Mouse (Mus musculus): ENCODE data around the gene Casq2. TPM values are rescaled to one million over a fixed set of nuclear protein-coding genes. Genes with fewer than 3 reads are reported as not detected.
"Not testable (repeated sequence)": the region's sequence is repeated elsewhere in the genome, so short reads cannot be mapped to it uniquely, and the experiment has no call there.

The Casq2 gene
- polyA plus RNA-seq, 1 experiment from 2014 or later: 0.66 TPM

DNA sequence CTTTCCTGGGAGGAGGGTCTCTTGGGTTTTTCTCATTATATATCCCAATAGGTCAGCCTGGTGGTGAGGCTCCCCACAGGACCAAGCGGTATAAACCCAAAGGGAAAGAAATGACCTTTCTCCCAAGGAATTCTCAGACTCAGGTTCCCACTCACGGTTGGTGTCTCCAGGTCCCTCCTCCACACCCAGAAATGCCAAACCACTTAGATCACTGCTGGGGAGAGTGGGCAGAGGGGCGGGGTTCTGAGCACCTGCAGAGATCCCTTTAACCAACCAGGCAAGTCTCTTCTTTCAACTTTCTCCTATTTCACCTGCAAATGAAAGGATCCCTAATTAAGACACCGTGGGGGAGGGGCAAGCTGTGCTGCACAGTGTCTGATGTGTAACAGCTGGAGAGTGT lies 66.7 kb downstream of the Casq2 start:
- DNase-seq (ENCODE audit: low spot score) (no peak), ATAC-seq (replicated peaks; ENCODE audit: low FRiP score, low TSS enrichment, low read depth) (peak; percentile 74)
- Histone ChIP-seq H3K9ac (ENCODE audit: low read length) (0 out of 2 replicates have a peak overlapping the region, but pooled peaks have one; percentile 25), H3K27ac (ENCODE audit: low read depth) (peak overlapping the region; percentile 52; the same call in 1 of the 2 replicates), H3K9me3 (ENCODE audit: control insufficient read depth, low read length) (no peaks in the 10 kb centered on the region), H3K4me2 (ENCODE audit: low read length) (no peak overlapping the region), H3K36me3 (ENCODE audit: control insufficient read depth, insufficient read depth, low read length) (peaks cover 17% of the 10 kb centered on the region), H3K4me1 (replicated peaks; ENCODE audit: control insufficient read depth, insufficient read depth, low read length) (peaks cover 16% of the 10 kb centered on the region; the same call in 1 of the 2 replicates), H3K4me3 (ENCODE audit: low read depth, low read length) (no peak overlapping the region), H3K27me3 (replicated peaks; ENCODE audit: control insufficient read depth, insufficient read depth, low read length) (no peaks in the 10 kb centered on the region)
- WGBS: 23% methylated on average over 4 of the region's 4 CpGs

- H3K4me2 ChIP-seq (ENCODE audit: low read length): no peak overlapping the region
- H3K27me3 ChIP-seq (replicated peaks; ENCODE audit: control insufficient read depth, insufficient read depth, low read length): no peaks in the 10 kb centered on the region
- H3K9me3 ChIP-seq (ENCODE audit: control insufficient read depth, low read length): no peaks in the 10 kb centered on the region
- H3K4me1 ChIP-seq (replicated peaks; ENCODE audit: control insufficient read depth, insufficient read depth, low read length): peaks cover 11% of the 10 kb centered on the region; the same call in 1 of the 2 replicates
- no peak overlapping the region for H3K27ac ChIP-seq (ENCODE audit: low read depth)
- WGBS: 84% methylated on average over 7 of the region's 7 CpGs
- no peak overlapping the region for H3K9ac ChIP-seq (ENCODE audit: low read length)
- ATAC-seq (replicated peaks; ENCODE audit: low FRiP score, low TSS enrichment, low read depth) (no peak), DNase-seq (ENCODE audit: low spot score) (no peak)
- peaks cover 22% of the 10 kb centered on the region for H3K36me3 ChIP-seq (ENCODE audit: control insufficient read depth, insufficient read depth, low read length)
- no peak overlapping the region for H3K4me3 ChIP-seq (ENCODE audit: low read depth, low read length)
These were observed 67.9 kb downstream of the Casq2 start for GRCm38 (mm10) chr3:102154107-102154506.

DNA sequence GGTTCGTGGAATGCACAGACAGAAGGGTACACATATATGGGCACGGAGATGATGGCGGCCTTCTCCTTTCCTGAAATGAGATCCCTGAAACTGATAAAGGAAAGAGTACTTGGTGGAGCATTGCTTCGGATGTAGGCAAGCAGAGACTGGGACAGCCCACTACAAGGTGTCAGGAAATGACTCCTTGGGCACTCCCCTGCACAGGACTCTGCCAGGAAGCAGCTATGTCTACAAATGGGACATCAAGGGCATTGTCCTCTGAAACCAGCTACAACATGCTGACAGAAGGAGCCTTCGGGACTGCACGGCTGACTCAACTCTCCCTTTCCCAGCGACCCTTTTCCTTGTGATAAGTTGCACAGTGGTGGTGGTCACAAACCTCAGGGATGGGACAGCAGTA lies 70.5 kb downstream of the Casq2 start:
- Histone ChIP-seq H3K4me3 (ENCODE audit: low read depth, low read length) (no peak overlapping the region), H3K27ac (ENCODE audit: low read depth) (no peak overlapping the region), H3K9ac (ENCODE audit: low read length) (no peak overlapping the region), H3K4me2 (ENCODE audit: low read length) (no peak overlapping the region), H3K27me3 (replicated peaks; ENCODE audit: control insufficient read depth, insufficient read depth, low read length) (no peaks in the 10 kb centered on the region), H3K4me1 (replicated peaks; ENCODE audit: control insufficient read depth, insufficient read depth, low read length) (peaks cover 4% of the 10 kb centered on the region), H3K9me3 (ENCODE audit: control insufficient read depth, low read length) (no peaks in the 10 kb centered on the region), H3K36me3 (ENCODE audit: control insufficient read depth, insufficient read depth, low read length) (peaks cover 38% of the 10 kb centered on the region)
- DNase-seq (ENCODE audit: low spot score) (no peak), ATAC-seq (replicated peaks; ENCODE audit: low FRiP score, low TSS enrichment, low read depth) (no peak)
- 86% methylated on average over 7 of the region's 7 CpGs for WGBS

- ATAC-seq (replicated peaks; ENCODE audit: low FRiP score, low TSS enrichment, low read depth): no peak
- Histone ChIP-seq H3K36me3 (ENCODE audit: control insufficient read depth, insufficient read depth, low read length) (peaks cover 43% of the 10 kb centered on the region), H3K9me3 (ENCODE audit: control insufficient read depth, low read length) (no peaks in the 10 kb centered on the region), H3K9ac (ENCODE audit: low read length) (no peak overlapping the region), H3K27me3 (replicated peaks; ENCODE audit: control insufficient read depth, insufficient read depth, low read length) (no peaks in the 10 kb centered on the region), H3K4me3 (ENCODE audit: low read depth, low read length) (no peak overlapping the region), H3K4me2 (ENCODE audit: low read length) (no peak overlapping the region), H3K27ac (ENCODE audit: low read depth) (no peak overlapping the region), H3K4me1 (replicated peaks; ENCODE audit: control insufficient read depth, insufficient read depth, low read length) (peaks cover 4% of the 10 kb centered on the region)
- WGBS: 90% methylated on average over 6 of the region's 6 CpGs
- DNase-seq (ENCODE audit: low spot score): no peak
These were observed 71.4 kb downstream of the Casq2 start for GRCm38 (mm10) chr3:102157652-102158051.

DNA sequence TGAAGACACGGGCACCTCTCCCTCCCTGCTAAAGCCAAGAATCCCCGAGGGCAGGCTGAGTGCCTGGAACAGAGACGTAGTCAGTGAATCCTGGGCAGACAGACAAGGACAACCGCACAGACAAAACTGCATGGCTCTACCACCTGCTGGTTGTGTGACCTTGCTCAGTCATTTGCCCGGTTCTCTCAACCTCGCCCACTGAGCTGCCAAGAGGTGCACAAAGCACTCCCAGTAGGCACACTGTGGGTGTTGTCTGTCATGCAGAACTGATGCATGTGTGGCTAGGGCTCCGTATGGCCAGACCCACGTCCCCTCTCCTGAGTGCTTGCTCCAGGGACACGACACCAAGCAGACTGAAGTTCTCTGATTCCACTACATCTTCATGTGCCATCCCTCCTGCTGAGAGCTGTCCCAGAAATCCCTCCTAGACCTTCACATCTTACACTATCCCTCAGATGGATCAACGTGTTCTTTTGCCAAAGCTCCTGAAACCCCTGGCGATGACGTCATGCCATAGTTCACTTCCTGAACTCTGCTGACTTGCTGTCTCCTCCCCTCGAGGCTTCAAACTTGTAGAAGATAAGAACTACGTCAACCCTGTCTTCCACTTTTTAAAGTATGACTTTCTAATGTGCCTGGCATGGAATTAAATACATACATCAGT lies 72.7 kb downstream of the Casq2 start:
- Histone ChIP-seq H3K9ac (ENCODE audit: low read length) (no peak overlapping the region), H3K9me3 (ENCODE audit: control insufficient read depth, low read length) (no peaks in the 10 kb centered on the region), H3K4me3 (ENCODE audit: low read depth, low read length) (no peak overlapping the region), H3K36me3 (ENCODE audit: control insufficient read depth, insufficient read depth, low read length) (peaks cover 55% of the 10 kb centered on the region), H3K27ac (ENCODE audit: low read depth) (no peak overlapping the region; the same call in 1 of the 2 replicates), H3K4me2 (ENCODE audit: low read length) (no peak overlapping the region), H3K4me1 (replicated peaks; ENCODE audit: control insufficient read depth, insufficient read depth, low read length) (peaks cover 4% of the 10 kb centered on the region), H3K27me3 (replicated peaks; ENCODE audit: control insufficient read depth, insufficient read depth, low read length) (no peaks in the 10 kb centered on the region)
- DNase-seq (ENCODE audit: low spot score): no peak
- ATAC-seq (replicated peaks; ENCODE audit: low FRiP score, low TSS enrichment, low read depth): no peak
- WGBS: 79% methylated on average over 14 of the region's 14 CpGs

DNA sequence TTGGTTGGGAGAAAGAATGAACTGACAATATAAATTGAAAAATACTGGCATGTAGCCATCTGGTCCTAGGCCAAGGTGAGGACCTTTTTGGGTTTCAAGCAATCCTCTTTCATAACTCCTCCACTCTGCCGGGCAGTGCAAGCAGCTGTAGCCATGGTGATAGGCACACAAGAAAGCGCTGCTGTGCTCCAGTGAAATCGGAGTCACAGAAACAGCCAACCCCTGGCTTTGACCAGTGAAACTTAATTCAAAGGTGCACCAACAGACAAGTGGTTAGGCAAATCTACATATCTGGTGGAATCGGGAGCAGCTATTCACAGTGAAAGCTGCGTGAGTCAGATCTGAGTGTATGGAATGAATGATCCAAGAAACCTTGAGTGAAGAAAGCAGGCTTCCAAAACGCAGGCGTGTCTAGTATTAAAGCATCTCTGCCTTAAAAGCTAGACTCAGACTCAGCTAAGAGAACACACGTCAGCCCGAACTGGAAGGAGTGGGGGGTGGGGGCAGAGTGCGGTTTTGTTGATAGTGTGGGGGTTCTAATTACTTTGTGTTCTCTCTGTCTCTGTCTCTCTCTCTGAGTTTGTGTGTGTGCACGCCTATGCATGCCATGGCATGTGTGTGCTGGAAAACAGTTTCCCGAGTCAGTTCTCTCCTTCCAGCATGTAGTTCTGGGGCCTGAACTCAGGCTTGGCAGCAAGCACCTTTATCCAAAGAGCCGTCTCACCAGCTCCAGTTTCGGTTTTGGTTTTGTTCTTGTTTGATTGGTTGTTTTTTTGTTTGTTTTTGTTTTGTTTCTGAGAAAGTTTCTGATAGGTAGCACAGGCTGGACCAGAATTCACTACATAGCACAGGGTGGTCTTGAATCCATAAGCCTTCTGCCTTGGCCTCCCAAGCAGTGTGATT lies 73.5 kb downstream of the Casq2 start:
- Histone ChIP-seq H3K27ac (ENCODE audit: low read depth) (peak overlapping the region; percentile 9; the same call in 1 of the 2 replicates), H3K9ac (ENCODE audit: low read length) (no peak overlapping the region), H3K27me3 (replicated peaks; ENCODE audit: control insufficient read depth, insufficient read depth, low read length) (no peaks in the 10 kb centered on the region), H3K36me3 (ENCODE audit: control insufficient read depth, insufficient read depth, low read length) (peaks cover 60% of the 10 kb centered on the region), H3K9me3 (ENCODE audit: control insufficient read depth, low read length) (no peaks in the 10 kb centered on the region), H3K4me3 (ENCODE audit: low read depth, low read length) (no peak overlapping the region), H3K4me1 (replicated peaks; ENCODE audit: control insufficient read depth, insufficient read depth, low read length) (peaks cover 4% of the 10 kb centered on the region), H3K4me2 (ENCODE audit: low read length) (no peak overlapping the region)
- WGBS: 78% methylated on average over 14 of the region's 14 CpGs
- ATAC-seq (replicated peaks; ENCODE audit: low FRiP score, low TSS enrichment, low read depth) (no peak; the same call in 1 of the 2 replicates), DNase-seq (ENCODE audit: low spot score) (no peak)

DNA sequence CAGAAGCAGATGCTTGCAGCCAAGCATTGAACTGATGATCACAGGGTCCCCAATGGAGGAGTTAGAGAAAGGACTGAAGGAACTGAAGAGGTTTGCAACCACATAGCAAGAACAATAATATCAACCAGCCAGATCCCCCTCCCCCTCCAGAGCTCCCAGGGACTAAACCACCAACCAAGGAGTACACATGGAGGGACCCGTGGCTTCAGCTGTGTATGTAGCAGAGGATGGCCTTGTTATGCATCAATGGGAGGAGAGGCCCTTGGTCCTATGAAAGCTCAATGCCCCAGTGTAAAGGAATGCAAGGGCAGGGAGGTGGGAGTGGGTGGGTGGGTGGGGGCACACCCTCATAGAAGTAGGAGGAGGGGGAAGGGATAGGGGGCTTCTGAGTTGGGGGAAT lies 77.6 kb downstream of the Casq2 start:
- not testable (repeated sequence) for DNase-seq (ENCODE audit: low spot score); H3K27ac ChIP-seq (ENCODE audit: low read depth); H3K4me3 ChIP-seq (ENCODE audit: low read depth, low read length); H3K9me3 ChIP-seq (ENCODE audit: control insufficient read depth, low read length); H3K9ac ChIP-seq (ENCODE audit: low read length); ATAC-seq (replicated peaks; ENCODE audit: low FRiP score, low TSS enrichment, low read depth); H3K4me2 ChIP-seq (ENCODE audit: low read length); H3K27me3 ChIP-seq (replicated peaks; ENCODE audit: control insufficient read depth, insufficient read depth, low read length)
- H3K36me3 ChIP-seq (ENCODE audit: control insufficient read depth, insufficient read depth, low read length): peaks cover 45% of the 10 kb centered on the region
- peaks cover 16% of the 10 kb centered on the region for H3K4me1 ChIP-seq (replicated peaks; ENCODE audit: control insufficient read depth, insufficient read depth, low read length)
- WGBS: 70% methylated on average over 1 of the region's 1 CpGs

- H3K4me1 ChIP-seq (replicated peaks; ENCODE audit: control insufficient read depth, insufficient read depth, low read length): peaks cover 21% of the 10 kb centered on the region
- no peak for DNase-seq (ENCODE audit: low spot score)
- H3K4me3 ChIP-seq (ENCODE audit: low read depth, low read length): no peak overlapping the region
- 73% methylated on average over 4 of the region's 4 CpGs for WGBS
- H3K9me3 ChIP-seq (ENCODE audit: control insufficient read depth, low read length): no peaks in the 10 kb centered on the region
- H3K4me2 ChIP-seq (ENCODE audit: low read length): no peak overlapping the region
- H3K9ac ChIP-seq (ENCODE audit: low read length): no peak overlapping the region
- no peaks in the 10 kb centered on the region for H3K27me3 ChIP-seq (replicated peaks; ENCODE audit: control insufficient read depth, insufficient read depth, low read length)
- peaks cover 45% of the 10 kb centered on the region for H3K36me3 ChIP-seq (ENCODE audit: control insufficient read depth, insufficient read depth, low read length)
- ATAC-seq (replicated peaks; ENCODE audit: low FRiP score, low TSS enrichment, low read depth): no peak
- H3K27ac ChIP-seq (ENCODE audit: low read depth): no peak overlapping the region
These were observed 78.7 kb downstream of the Casq2 start for GRCm38 (mm10) chr3:102164911-102165310.
